Mouse (Mus musculus) spleen, adult 2 months (tissue): ENCODE measurements around the gene Slc44a1.

ENCODE experiments used
- CTCF ChIP-seq: fragments of 200-500 bp; IDR thresholded peaks from 2 replicates; pipeline ENCODE4 v1.5.1; 2011; ENCODE audit warnings: mild to moderate bottlenecking, inconsistent platforms; ENCODE audit not compliant: insufficient read depth, insufficient read length, insufficient replicate concordance; ENCODE audit errors: extremely low read depth
- POLR2A ChIP-seq: fragments of 200-500 bp; IDR thresholded peaks from 2 replicates; pipeline ENCODE4 v1.6.1; 2011; ENCODE audit warnings: low read depth, low read length, inconsistent platforms

- TF ChIP-seq CTCF (no peak), POLR2A (no peak)
Measured at GRCm38 (mm10) chr4:53631316-53632010, 191.2 kb downstream of the Slc44a1 start, which contains the start of gene Fsd1l.
